ENCODE assay signal across 8 mouse cellular contexts in the genomic region with DNA sequence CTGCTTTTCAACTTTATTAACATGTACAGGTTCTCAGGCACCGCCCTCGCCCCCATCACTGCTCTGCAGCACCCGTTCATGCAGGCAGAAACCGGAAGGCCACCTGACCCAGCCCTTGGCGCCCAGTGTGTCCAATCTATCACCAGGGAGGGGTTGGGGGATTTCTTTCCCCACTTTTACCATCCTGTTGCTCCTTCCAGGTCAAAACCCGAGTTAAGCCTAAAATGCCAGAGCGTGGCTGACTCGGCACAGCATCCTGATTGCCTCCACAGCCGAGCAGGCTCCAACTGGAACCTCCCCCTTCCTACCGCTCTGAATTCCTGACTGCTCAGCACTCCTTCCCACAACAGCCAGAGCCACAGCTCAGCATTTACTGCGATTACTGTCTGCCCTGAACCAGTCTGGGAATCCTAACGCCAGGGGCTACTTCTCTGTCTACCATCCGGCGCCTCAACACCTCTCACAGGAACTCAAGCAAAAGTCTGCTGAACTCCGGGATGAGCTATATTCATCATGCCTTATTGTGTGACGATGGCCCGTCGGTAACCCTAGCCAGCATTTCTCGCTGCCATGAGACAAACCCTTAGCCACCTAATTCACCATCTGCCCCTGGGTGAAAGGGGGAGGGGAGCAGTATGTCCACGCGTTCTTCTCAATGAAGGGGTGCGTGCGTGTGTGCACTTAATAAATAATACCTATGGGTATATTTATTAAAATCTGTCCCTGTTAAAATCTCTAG. TPM values are rescaled to one million over a fixed set of nuclear protein-coding genes. Genes with fewer than 3 reads are reported as not detected.
DNase-seq lines count a peak whose midpoint lies in the region; ATAC-seq and TF ChIP-seq lines count a peak whose summit lies in the region.

No protein-coding gene starts in this region.

- H3K27ac ChIP-seq in ES-E14 (ENCODE audit: insufficient read depth, low read depth, low read length, poor library complexity, severe bottlenecking) (peak overlapping the region; percentile 79), macrophage (peak overlapping the region; percentile 82)
- peak overlapping the region; percentile 76 for H3K27ac ChIP-seq in embryonic facial prominence, embryonic 12.5 days
- peak overlapping the region; percentile 88 for H3K27ac ChIP-seq in heart, embryonic 13.5 days (replicated peaks)
- peak overlapping the region; percentile 87 for H3K27ac ChIP-seq in kidney, embryonic 16.5 days (ENCODE audit: low read length)
- peak overlapping the region; percentile 90 for H3K27ac ChIP-seq in small intestine, adult 2 months (ENCODE audit: insufficient read depth, low read depth, low read length)

- in situ Hi-C loops in ES-E14 (cut with MboI; ENCODE audit: low sequenced_read_pairs in 2 of 2, unreplicated experiment in 2 of 2), result no loop called here

- peak; percentile 70 to 74 for DNase-seq in cerebellum, postnatal 10 days
- DNase-seq in cerebellum, adult 9-10 months, result no peak
- DNase-seq in ES-E14 (ENCODE audit: low read depth, low spot score), result no peak

- H3K9ac ChIP-seq in ES-E14 (ENCODE audit: insufficient read depth, low read depth, low read length, poor library complexity, severe bottlenecking), result peak overlapping the region; percentile 68
- H3K9ac ChIP-seq in embryonic facial prominence, embryonic 12.5 days, result peak overlapping the region; percentile 25; the same call in 1 of the 2 replicates
- peak overlapping the region; percentile 96 for H3K9ac ChIP-seq in heart, embryonic 13.5 days
- H3K9ac ChIP-seq in kidney, embryonic 16.5 days (replicated peaks; ENCODE audit: low read length), result peak overlapping the region; percentile 69

- H3K27me3 ChIP-seq in embryonic facial prominence, embryonic 12.5 days, result peaks cover 16% of the 10 kb centered on the region; the same call in 1 of the 2 replicates
- no peaks in the 10 kb centered on the region for H3K27me3 ChIP-seq in heart, embryonic 13.5 days (replicated peaks)
- H3K27me3 ChIP-seq in kidney, embryonic 16.5 days (ENCODE audit: insufficient read depth, low read length), result 0 out of 2 replicates have a peak, but pooled peaks cover 5% of the 10 kb centered on the region
- no peaks in the 10 kb centered on the region for H3K27me3 ChIP-seq in small intestine, adult 2 months (ENCODE audit: control insufficient read depth, insufficient read depth, low read length)

- H3K79me2 ChIP-seq in macrophage (ENCODE audit: inconsistent target), result peaks cover 76% of the 10 kb centered on the region

- H3K9me3 ChIP-seq in ES-E14 (ENCODE audit: control insufficient read depth, insufficient read depth, low read depth, low read length), result no peaks in the 10 kb centered on the region
- H3K9me3 ChIP-seq in embryonic facial prominence, embryonic 12.5 days, result no peaks in the 10 kb centered on the region
- no peaks in the 10 kb centered on the region for H3K9me3 ChIP-seq in heart, embryonic 13.5 days
- H3K9me3 ChIP-seq in kidney, embryonic 16.5 days (ENCODE audit: low read length), result no peaks in the 10 kb centered on the region

- ATAC-seq in embryonic facial prominence, embryonic 12.5 days (ENCODE audit: insufficient number of reproducible peaks, insufficient read depth, low FRiP score, low TSS enrichment), result peak; percentile 61; the same call in 1 of the 2 replicates
- ATAC-seq in heart, embryonic 13.5 days (ENCODE audit: extremely low read depth, insufficient number of reproducible peaks, low FRiP score, low TSS enrichment), result peak; percentile 38; the same call in 1 of the 2 replicates
- peak; percentile 60; the same call in 1 of the 2 replicates for ATAC-seq in kidney, embryonic 16.5 days (ENCODE audit: low FRiP score, low TSS enrichment)

- H3K4me3 ChIP-seq in ES-E14 (ENCODE audit: insufficient read depth in 1 of 2, low read depth in 1 of 2, low read length in 2 of 2, poor library complexity in 1 of 2, severe bottlenecking in 1 of 2) (peak overlapping the region; percentile 31 to 63), macrophage (ENCODE audit: inconsistent target) (peak overlapping the region; percentile 52)
- H3K4me3 ChIP-seq in embryonic facial prominence, embryonic 12.5 days, result peak overlapping the region; percentile 37
- H3K4me3 ChIP-seq in heart, embryonic 13.5 days, result peak overlapping the region; percentile 88
- peak overlapping the region; percentile 93 for H3K4me3 ChIP-seq in kidney, embryonic 16.5 days (ENCODE audit: low read length)
- H3K4me3 ChIP-seq in small intestine, adult 2 months (ENCODE audit: low read depth, low read length), result peak overlapping the region; percentile 63

- 5% methylated on average over 23 of the region's 23 CpGs for WGBS in embryonic facial prominence, embryonic 12.5 days
- 6% methylated on average over 23 of the region's 23 CpGs for WGBS in heart, embryonic 13.5 days
- 2% methylated on average over 23 of the region's 23 CpGs for WGBS in kidney, embryonic 16.5 days
- WGBS in macrophage (ENCODE audit: missing documents), result 19% methylated on average over 23 of the region's 23 CpGs
- 7% methylated on average over 23 of the region's 23 CpGs for WGBS in small intestine, adult 2 months

- H3K36me3 ChIP-seq in ES-E14 (ENCODE audit: control insufficient read depth, insufficient read depth, low read length, poor library complexity, severe bottlenecking) (peaks cover 2% of the 10 kb centered on the region; the same call in 1 of the 2 replicates), macrophage (ENCODE audit: inconsistent target) (no peaks in the 10 kb centered on the region)
- H3K36me3 ChIP-seq in embryonic facial prominence, embryonic 12.5 days, result no peaks in the 10 kb centered on the region
- no peaks in the 10 kb centered on the region for H3K36me3 ChIP-seq in heart, embryonic 13.5 days
- no peaks in the 10 kb centered on the region for H3K36me3 ChIP-seq in kidney, embryonic 16.5 days (ENCODE audit: insufficient read depth, low read length)
- peaks cover 38% of the 10 kb centered on the region for H3K36me3 ChIP-seq in small intestine, adult 2 months (ENCODE audit: control insufficient read depth, insufficient read depth, low read length)

- 0 out of 2 replicates have a peak, but pooled peaks have one; percentile 12 for TF ChIP-seq CTCF in small intestine, adult 2 months (IDR thresholded peaks at IDR 0.05; ENCODE audit: extremely low read depth, insufficient read length, insufficient replicate concordance, low read depth, low read length)

- peak; percentile 31; the same call in 1 of the 2 replicates for TF ChIP-seq POLR2A in small intestine, adult 2 months (IDR thresholded peaks at IDR 0.05; ENCODE audit: low read depth, low read length)

- H3K4me2 ChIP-seq in embryonic facial prominence, embryonic 12.5 days (replicated peaks), result peak overlapping the region; percentile 90
- peak overlapping the region; percentile 93 for H3K4me2 ChIP-seq in heart, embryonic 13.5 days
- H3K4me2 ChIP-seq in kidney, embryonic 16.5 days (replicated peaks; ENCODE audit: low read depth, low read length), result peak overlapping the region; percentile 82

- H3K4me1 ChIP-seq in ES-E14 (ENCODE audit: control insufficient read depth in 2 of 2, insufficient read depth in 2 of 2, low read length in 2 of 2, poor library complexity in 1 of 2), result peaks cover 8 to 10% of the 10 kb centered on the region in 2 experiments
- peaks cover 19% of the 10 kb centered on the region for H3K4me1 ChIP-seq in embryonic facial prominence, embryonic 12.5 days
- peaks cover 73% of the 10 kb centered on the region for H3K4me1 ChIP-seq in heart, embryonic 13.5 days
- peaks cover 67% of the 10 kb centered on the region for H3K4me1 ChIP-seq in kidney, embryonic 16.5 days (ENCODE audit: insufficient read depth, low read length)
- peaks cover 16% of the 10 kb centered on the region for H3K4me1 ChIP-seq in small intestine, adult 2 months (ENCODE audit: control insufficient read depth, insufficient read depth, insufficient read length, low read length)

TF ChIP-seq in ES-E14, 5 proteins besides CTCF, POLR2A, EP300 and RAD21:
- TF ChIP-seq MAFK (IDR thresholded peaks at IDR 0.05; ENCODE audit: insufficient read depth, low read depth, low read length) (peak; percentile 62), CHD2 (IDR thresholded peaks at IDR 0.05; ENCODE audit: low read depth, low read length) (no peak)

RNA-seq across cellular contexts. Expression of gene Ezr, which starts 3.6 kb away (rescaled TPM):
- 131 and 180 TPM in 2 replicates for total RNA-seq in ES-E14 (2012; rRNA removed)
- polyA plus RNA-seq in embryonic facial prominence, embryonic 12.5 days (2016; fragmentation: Nextera tagmentation; extraction: Ambion mirVana), result 48.6 and 52.2 TPM in 2 replicates
- 103 and 105 TPM in 2 replicates for polyA plus RNA-seq in heart, embryonic 13.5 days (2015; fragmentation: Nextera tagmentation; extraction: Ambion mirVana)
- polyA plus RNA-seq in kidney, embryonic 16.5 days (2015; fragmentation: Nextera tagmentation; extraction: Ambion mirVana), result 240 and 248 TPM in 2 replicates
- 100 to 1,000 TPM in 5 of 26 experiments, 10 to 100 TPM in 14, 1 to 10 TPM in 7; 7.9 to 281 (median 15.4) TPM for total RNA-seq in macrophage (2018; cell fraction: chromatin; rRNA removed)
- total RNA-seq in macrophage (2018; cell fraction: cytosol; rRNA removed), result 100 to 1,000 TPM in 2 of 26 experiments, 10 to 100 TPM in 24; 17.0 to 184 (median 26.5) TPM
- 100 to 1,000 TPM in 4 of 26 experiments, 10 to 100 TPM in 22; 11.8 to 184 (median 20.8) TPM for total RNA-seq in macrophage (2018; cell fraction: nucleus; rRNA removed)
- polyA plus RNA-seq in macrophage (2018), result 19.3 to 60.4 TPM (median 43.6 TPM) in 3 replicates
- polyA plus RNA-seq in small intestine, adult 2 months (2012; rRNA removed), result 95.0 and 368 TPM in 2 replicates

Comparison
In these comparisons a context has a peak if more than half of its experiments do, and no peak if none do; other contexts are left out.
1. DNase-seq: peak in cerebellum, postnatal 10 days (2 of 2); none in cerebellum, adult 9-10 months (single experiment) and ES-E14 (single experiment).
2. H3K4me3 ChIP-seq: peak in every context shown above with its lines; median percentile 93 in kidney, embryonic 16.5 days; 88 in heart, embryonic 13.5 days; 63 in small intestine, adult 2 months; 52 in macrophage; 47 in ES-E14; 37 in embryonic facial prominence, embryonic 12.5 days.
3. H3K9ac ChIP-seq: peak in every context shown above with its lines; median percentile 96 in heart, embryonic 13.5 days; 69 in kidney, embryonic 16.5 days; 68 in ES-E14; 25 in embryonic facial prominence, embryonic 12.5 days.
4. Peak in every context shown above with its lines, with median percentiles within 50 percentile points of each other: H3K27ac ChIP-seq, ATAC-seq and H3K4me2 ChIP-seq.